Mouse (Mus musculus): ENCODE measurements at regions not wholly inside any gene's neighbourhood (a gene's known extent, or its start where the extent isn't known, plus 50 kb on each side); places are given as distances from the start of the nearest gene placed in this dataset.

- no peak for ATAC-seq (replicated peaks; ENCODE audit: insufficient number of reproducible peaks, low FRiP score, low TSS enrichment, poor library complexity, severe bottlenecking)
Observed at GRCm38 (mm10) chr15:9898211-9898610, 149.5 kb upstream of the Spef2 start.

GRCm38 (mm10) chr15:9893146-9893545, 144.5 kb upstream of the Spef2 start:
- no peak for ATAC-seq (replicated peaks; ENCODE audit: insufficient number of reproducible peaks, low FRiP score, low TSS enrichment, poor library complexity, severe bottlenecking)

GRCm38 (mm10) chr15:9892208-9892607, 143.5 kb upstream of the Spef2 start:
- ATAC-seq (replicated peaks; ENCODE audit: insufficient number of reproducible peaks, low FRiP score, low TSS enrichment, poor library complexity, severe bottlenecking) = no peak

- no peak for ATAC-seq (replicated peaks; ENCODE audit: insufficient number of reproducible peaks, low FRiP score, low TSS enrichment, poor library complexity, severe bottlenecking)
Observed at GRCm38 (mm10) chr15:9891446-9891845, 142.8 kb upstream of the Spef2 start.

- ATAC-seq (replicated peaks; ENCODE audit: insufficient number of reproducible peaks, low FRiP score, low TSS enrichment, poor library complexity, severe bottlenecking) = no peak
Observed at GRCm38 (mm10) chr15:9875776-9876175, 127.1 kb upstream of the Spef2 start.

- peak; percentile 35; the same call in 1 of the 2 replicates for ATAC-seq (replicated peaks; ENCODE audit: insufficient number of reproducible peaks, low FRiP score, low TSS enrichment, poor library complexity, severe bottlenecking)
Observed at GRCm38 (mm10) chr15:9870126-9870525, 121.5 kb upstream of the Spef2 start.

GRCm38 (mm10) chr15:9864778-9865177, 116.1 kb upstream of the Spef2 start:
- ATAC-seq (replicated peaks; ENCODE audit: insufficient number of reproducible peaks, low FRiP score, low TSS enrichment, poor library complexity, severe bottlenecking) = peak; percentile 43; the same call in 1 of the 2 replicates

- no peak for ATAC-seq (replicated peaks; ENCODE audit: insufficient number of reproducible peaks, low FRiP score, low TSS enrichment, poor library complexity, severe bottlenecking)
Observed at GRCm38 (mm10) chr15:9861825-9862224, 113.2 kb upstream of the Spef2 start.

GRCm38 (mm10) chr15:9839681-9840080, 91.0 kb upstream of the Spef2 start:
- no peak for ATAC-seq (replicated peaks; ENCODE audit: insufficient number of reproducible peaks, low FRiP score, low TSS enrichment, poor library complexity, severe bottlenecking)

GRCm38 (mm10) chr15:9835096-9835495, 86.4 kb upstream of the Spef2 start:
- ATAC-seq (replicated peaks; ENCODE audit: insufficient number of reproducible peaks, low FRiP score, low TSS enrichment, poor library complexity, severe bottlenecking) = no peak

- ATAC-seq (replicated peaks; ENCODE audit: insufficient number of reproducible peaks, low FRiP score, low TSS enrichment, poor library complexity, severe bottlenecking) = no peak
Observed at GRCm38 (mm10) chr15:9804469-9804868, 55.8 kb upstream of the Spef2 start.

Data from monocyte, adult 5-6 weeks (primary cell).